Mouse (Mus musculus) neural tube, embryonic 14.5 days (tissue): Measurements from ENCODE around the gene Myh7b. TPM values are rescaled to one million over a fixed set of nuclear protein-coding genes. Genes with fewer than 3 reads are reported as not detected.

Experiments
- ATAC-seq: fragments of 200-750 bp; cut with Nextera tagmentation; 2 replicates; pipeline ENCODE4 v1.8.0; 2017; ENCODE audit warnings: low read depth, mild to moderate bottlenecking, moderate TSS enrichment, moderate library complexity
- H3K27ac ChIP-seq: fragments of 300-500 bp; sonication (generic); 2 replicates; pipeline ENCODE4 v1.5.1; 2014; ENCODE audit warnings: low read depth, mild to moderate bottlenecking, control low read depth, low read length, moderate library complexity, mixed read lengths
- H3K27me3 ChIP-seq: fragments of 300-500 bp; sonication (generic); 2 replicates; pipeline ENCODE4 v1.6.1; 2014; ENCODE audit warnings: low read length; ENCODE audit not compliant: control insufficient read depth, insufficient read depth
- H3K36me3 ChIP-seq: fragments of 300-500 bp; sonication (generic); 2 replicates; pipeline ENCODE4 v1.6.1; 2014; ENCODE audit warnings: low read length, mixed read lengths; ENCODE audit not compliant: control insufficient read depth, insufficient read depth
- H3K4me1 ChIP-seq: fragments of 300-500 bp; sonication (generic); 2 replicates; pipeline ENCODE4 v1.6.1; 2014; ENCODE audit warnings: low read length; ENCODE audit not compliant: control insufficient read depth, insufficient read depth
- H3K4me2 ChIP-seq: fragments of 300-500 bp; sonication (generic); 2 replicates; pipeline ENCODE4 v1.6.1; 2014; ENCODE audit warnings: mild to moderate bottlenecking, low read depth, low read length, control low read depth
- H3K4me3 ChIP-seq: fragments of 300-500 bp; sonication (generic); 2 replicates; pipeline ENCODE4 v1.5.1; 2014; ENCODE audit warnings: low read depth, low read length, control low read depth, mixed read lengths
- H3K9ac ChIP-seq: fragments of 300-500 bp; sonication (generic); replicated peaks from 2 replicates; pipeline ENCODE4 v1.6.1; 2014; ENCODE audit warnings: low read depth, mild to moderate bottlenecking, control low read depth, low read length, mixed read lengths
- H3K9me3 ChIP-seq: fragments of 300-500 bp; sonication (generic); 2 replicates; pipeline ENCODE4 v1.6.1; 2016; ENCODE audit warnings: low read length; ENCODE audit not compliant: control insufficient read depth
- WGBS: fragments of 180-500 bp; shearing (Covaris S2); extraction: QIAGEN DNeasy Blood & Tissue Kit; methylation state at CpG from one replicate; pipeline ENCODE4 v1.1.7; 2014; 5-methylcytosine and 5-hydroxymethylcytosine counted together
- polyA plus RNA-seq: library from polyadenylated mRNA; unstranded; fragments of >200 nt; fragmentation: Nextera tagmentation; extraction: Ambion mirVana; gene quantifications from 2 replicates; pipeline ENCODE4 v1.2.1, GENCODE M21; 2014

Gene Myh7b
- polyA plus RNA-seq, 1 experiment from 2014 or later, result 0.52 TPM

GRCm38 (mm10) chr2:155655759-155656372 lies 44.9 kb downstream of the Myh7b start:
- Histone ChIP-seq H3K4me3 (no peak overlapping the region), H3K9ac (no peak overlapping the region), H3K4me1 (no peaks in the 10 kb centered on the region), H3K27me3 (no peaks in the 10 kb centered on the region), H3K27ac (no peak overlapping the region), H3K36me3 (peaks cover 49% of the 10 kb centered on the region), H3K4me2 (no peak overlapping the region), H3K9me3 (no peaks in the 10 kb centered on the region)
- ATAC-seq, result no peak
- 47% methylated on average over 6 of the region's 6 CpGs for WGBS

- Histone ChIP-seq H3K9me3 (no peaks in the 10 kb centered on the region), H3K4me2 (no peak overlapping the region), H3K27me3 (no peaks in the 10 kb centered on the region), H3K27ac (no peak overlapping the region), H3K9ac (no peak overlapping the region), H3K4me3 (no peak overlapping the region), H3K4me1 (no peaks in the 10 kb centered on the region), H3K36me3 (peaks cover 49% of the 10 kb centered on the region)
- no peak for ATAC-seq
- WGBS, result 79% methylated on average over 5 of the region's 5 CpGs
Measured at GRCm38 (mm10) chr2:155662390-155662789, 51.4 kb downstream of the Myh7b start.

- Histone ChIP-seq H3K27me3 (no peaks in the 10 kb centered on the region), H3K9me3 (no peaks in the 10 kb centered on the region), H3K4me2 (no peak overlapping the region), H3K4me3 (no peak overlapping the region), H3K36me3 (peaks cover 49% of the 10 kb centered on the region), H3K27ac (no peak overlapping the region), H3K9ac (no peak overlapping the region), H3K4me1 (no peaks in the 10 kb centered on the region)
- WGBS, result 23% methylated on average over 5 of the region's 5 CpGs
- ATAC-seq, result no peak
Measured at GRCm38 (mm10) chr2:155663097-155663496, 52.1 kb downstream of the Myh7b start.

GRCm38 (mm10) chr2:155663910-155664460 lies 53.0 kb downstream of the Myh7b start:
- WGBS, result 86% methylated on average over 6 of the region's 6 CpGs
- H3K4me3 ChIP-seq, result no peak overlapping the region
- no peak overlapping the region for H3K9ac ChIP-seq
- H3K36me3 ChIP-seq, result peaks cover 55% of the 10 kb centered on the region
- no peaks in the 10 kb centered on the region for H3K27me3 ChIP-seq
- no peak overlapping the region for H3K4me2 ChIP-seq
- ATAC-seq, result no peak
- no peaks in the 10 kb centered on the region for H3K9me3 ChIP-seq
- H3K4me1 ChIP-seq, result no peaks in the 10 kb centered on the region
- H3K27ac ChIP-seq, result no peak overlapping the region

GRCm38 (mm10) chr2:155667881-155668280 lies 56.9 kb downstream of the Myh7b start:
- H3K27me3 ChIP-seq, result no peaks in the 10 kb centered on the region
- no peaks in the 10 kb centered on the region for H3K9me3 ChIP-seq
- no peak overlapping the region for H3K27ac ChIP-seq
- 98% methylated on average over 8 of the region's 8 CpGs for WGBS
- no peak overlapping the region for H3K4me2 ChIP-seq
- no peaks in the 10 kb centered on the region for H3K4me1 ChIP-seq
- ATAC-seq, result no peak
- peaks cover 54% of the 10 kb centered on the region for H3K36me3 ChIP-seq
- no peak overlapping the region for H3K4me3 ChIP-seq
- H3K9ac ChIP-seq, result no peak overlapping the region

GRCm38 (mm10) chr2:155668461-155668860 lies 57.4 kb downstream of the Myh7b start:
- Histone ChIP-seq H3K4me2 (no peak overlapping the region), H3K36me3 (peaks cover 52% of the 10 kb centered on the region), H3K27me3 (no peaks in the 10 kb centered on the region), H3K4me1 (no peaks in the 10 kb centered on the region), H3K4me3 (no peak overlapping the region), H3K9me3 (no peaks in the 10 kb centered on the region), H3K9ac (no peak overlapping the region), H3K27ac (no peak overlapping the region)
- 89% methylated on average over 4 of the region's 4 CpGs for WGBS
- ATAC-seq, result no peak

- Histone ChIP-seq H3K4me3 (no peak overlapping the region), H3K4me2 (no peak overlapping the region), H3K27me3 (no peaks in the 10 kb centered on the region), H3K36me3 (peaks cover 28% of the 10 kb centered on the region), H3K27ac (no peak overlapping the region), H3K9me3 (no peaks in the 10 kb centered on the region), H3K4me1 (no peaks in the 10 kb centered on the region), H3K9ac (no peak overlapping the region)
- 85% methylated on average over 4 of the region's 4 CpGs for WGBS
- no peak for ATAC-seq
Measured at GRCm38 (mm10) chr2:155671236-155671635, 60.2 kb downstream of the Myh7b start.

GRCm38 (mm10) chr2:155673546-155673945 lies 62.5 kb downstream of the Myh7b start:
- Histone ChIP-seq H3K9me3 (no peaks in the 10 kb centered on the region), H3K36me3 (peaks cover 15% of the 10 kb centered on the region), H3K4me2 (no peak overlapping the region), H3K27me3 (no peaks in the 10 kb centered on the region), H3K4me1 (no peaks in the 10 kb centered on the region), H3K9ac (no peak overlapping the region), H3K27ac (no peak overlapping the region), H3K4me3 (no peak overlapping the region)
- WGBS, result 24% methylated on average over 2 of the region's 2 CpGs
- ATAC-seq, result no peak

- no peak overlapping the region for H3K27ac ChIP-seq
- 76% methylated on average over 4 of the region's 4 CpGs for WGBS
- H3K27me3 ChIP-seq, result no peaks in the 10 kb centered on the region
- H3K36me3 ChIP-seq, result peaks cover 14% of the 10 kb centered on the region
- H3K4me2 ChIP-seq, result no peak overlapping the region
- H3K9ac ChIP-seq, result no peak overlapping the region
- no peak for ATAC-seq
- no peaks in the 10 kb centered on the region for H3K9me3 ChIP-seq
- no peaks in the 10 kb centered on the region for H3K4me1 ChIP-seq
- no peak overlapping the region for H3K4me3 ChIP-seq
Measured at GRCm38 (mm10) chr2:155675118-155675517, 64.1 kb downstream of the Myh7b start.
